Mouse (Mus musculus) liver, postnatal 0 days (tissue): ENCODE results near the gene Pnpo. TPM values are rescaled to one million over a fixed set of nuclear protein-coding genes. Genes with fewer than 3 reads are reported as not detected.
A peak's percentile ranks its signal among the peaks of the same experiment; 100 is the strongest.

Source experiments
- ATAC-seq: fragments of 200-750 bp; cut with Nextera tagmentation; 2 replicates; pipeline ENCODE4 v1.8.0; 2017; ENCODE audit warnings: mild to moderate bottlenecking, moderate library complexity
- DNase-seq: peaks from one replicate; pipeline ENCODE4 v3.0.0-alpha.2; 2016
- H3K27ac ChIP-seq: fragments of 300-500 bp; sonication (generic); 2 replicates; pipeline ENCODE4 v1.5.1; 2014; ENCODE audit warnings: antibody characterized with exemption, moderate library complexity, mild to moderate bottlenecking, low read depth
- H3K27me3 ChIP-seq: fragments of 300-500 bp; sonication (generic); 2 replicates; pipeline ENCODE4 v1.6.1; 2014; ENCODE audit warnings: low read length, control low read depth, mixed read lengths; ENCODE audit not compliant: insufficient read depth
- H3K36me3 ChIP-seq: fragments of 300-500 bp; sonication (generic); replicated peaks from 2 replicates; pipeline ENCODE4 v1.6.1; 2014; ENCODE audit warnings: mild to moderate bottlenecking, control low read depth, low read length, moderate library complexity, mixed read lengths; ENCODE audit not compliant: insufficient read depth
- H3K4me1 ChIP-seq: fragments of 300-500 bp; sonication (generic); 2 replicates; pipeline ENCODE4 v1.6.1; 2014; ENCODE audit warnings: antibody characterized with exemption, mild to moderate bottlenecking, control low read depth; ENCODE audit not compliant: insufficient read depth
- H3K4me2 ChIP-seq: fragments of 300-500 bp; sonication (generic); 2 replicates; pipeline ENCODE4 v1.6.1; 2014; ENCODE audit warnings: low read depth, mild to moderate bottlenecking, low read length, moderate library complexity, mixed read lengths
- H3K4me3 ChIP-seq: fragments of 300-500 bp; sonication (generic); 2 replicates; pipeline ENCODE4 v1.5.1; 2014; ENCODE audit warnings: low read depth, low read length
- H3K9ac ChIP-seq: fragments of 300-500 bp; sonication (generic); replicated peaks from 2 replicates; pipeline ENCODE4 v1.6.1; 2014; ENCODE audit warnings: mild to moderate bottlenecking, moderate library complexity
- H3K9me3 ChIP-seq: fragments of 300-500 bp; sonication (generic); 2 replicates; pipeline ENCODE4 v1.6.1; 2016; ENCODE audit warnings: mild to moderate bottlenecking, control low read depth, low read length, mixed read lengths
- CTCF ChIP-seq: sonication (generic); IDR thresholded peaks from 2 replicates; pipeline ENCODE4 v1.5.1; 2016; ENCODE audit warnings: antibody characterized with exemption, low read depth
- EP300 ChIP-seq: IDR thresholded peaks from 2 replicates; pipeline ENCODE4 v1.6.1; 2016; ENCODE audit warnings: antibody characterized with exemption, low read depth, mild to moderate bottlenecking
- WGBS: fragments of 180-500 bp; shearing (Covaris S2); extraction: QIAGEN DNeasy Blood & Tissue Kit; methylation state at CpG from one replicate; pipeline ENCODE4 v1.1.7; 2014; ENCODE audit not compliant: insufficient replicate concordance; 5-methylcytosine and 5-hydroxymethylcytosine counted together
- polyA plus RNA-seq: library from polyadenylated mRNA; unstranded; fragments of >200 nt; fragmentation: Nextera tagmentation; extraction: Ambion mirVana; gene quantifications from 2 replicates; pipeline ENCODE4 v1.2.1, GENCODE M21; 2015

Pnpo gene
- polyA plus RNA-seq, 1 experiment from 2014 or later, result 273 TPM

DNA sequence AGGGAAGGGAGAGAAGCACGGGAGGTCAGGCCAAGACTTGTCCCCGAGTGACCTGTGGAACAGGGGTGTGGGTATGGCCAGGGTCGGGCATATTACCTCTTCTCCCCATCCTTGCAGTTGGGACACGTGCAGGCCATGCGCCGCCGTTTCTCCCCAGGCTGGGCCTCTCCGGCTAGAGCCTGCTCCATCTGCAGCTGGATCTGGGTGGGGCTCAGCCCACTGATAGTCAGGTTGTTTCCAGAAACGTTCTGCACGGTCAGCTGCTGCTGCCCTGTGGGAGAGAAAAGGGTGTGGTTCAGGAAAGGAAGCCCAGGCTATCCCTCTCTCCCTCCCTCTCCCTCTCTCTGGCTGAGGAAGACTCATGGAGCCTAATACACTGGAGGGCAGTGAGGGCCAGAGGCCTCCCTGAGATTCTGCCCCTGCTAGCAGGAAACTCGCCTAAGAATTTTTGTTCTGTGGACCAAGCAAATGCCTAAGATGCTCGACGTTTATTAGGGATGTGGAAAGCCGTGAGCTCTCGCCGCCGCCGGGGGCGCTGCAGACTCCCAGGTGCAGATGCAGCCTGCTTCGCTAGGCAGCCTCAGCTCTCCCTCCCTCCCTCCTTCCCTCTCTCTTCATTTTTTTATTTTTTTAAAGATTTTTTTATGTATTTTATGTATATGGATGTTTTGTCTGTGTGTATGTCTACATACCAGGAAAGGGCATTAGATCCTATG is 12.4 kb upstream of the Pnpo start:
- 60% methylated on average over 20 of the region's 20 CpGs for WGBS
- TF ChIP-seq CTCF (peak; percentile 63), EP300 (peak; percentile 84)
- Histone ChIP-seq H3K4me2 (peak overlapping the region; percentile 42), H3K36me3 (peaks cover 94% of the 10 kb centered on the region), H3K9ac (no peak overlapping the region), H3K9me3 (no peaks in the 10 kb centered on the region), H3K4me1 (peaks cover 24% of the 10 kb centered on the region), H3K27ac (peak overlapping the region; percentile 66), H3K27me3 (no peaks in the 10 kb centered on the region), H3K4me3 (no peak overlapping the region)
- ATAC-seq, result peak; percentile 92
- peak; percentile 70 for DNase-seq

DNA sequence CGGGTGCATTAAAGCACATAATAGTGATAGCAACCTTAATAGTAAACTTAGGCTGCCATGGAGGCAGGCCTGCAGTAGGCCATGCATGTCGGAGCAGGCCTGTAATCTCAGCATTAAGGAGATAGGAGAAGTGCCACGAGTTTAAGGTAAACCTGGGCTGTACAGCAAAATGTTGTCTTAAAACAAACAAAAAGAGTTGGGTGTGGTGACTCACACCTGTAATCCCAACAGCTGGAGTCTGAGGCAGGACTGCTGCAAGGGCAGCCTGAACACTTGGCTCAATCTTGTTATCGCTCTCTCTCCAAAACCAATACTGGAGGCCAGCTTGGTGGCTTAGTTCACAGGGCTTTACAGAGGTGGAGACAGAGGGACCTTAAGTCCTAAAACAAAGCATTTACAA is 11.3 kb upstream of the Pnpo start:
- Histone ChIP-seq H3K4me1 (peaks cover 24% of the 10 kb centered on the region), H3K27ac (0 out of 2 replicates have a peak overlapping the region, but pooled peaks have one; percentile 34), H3K9ac (no peak overlapping the region), H3K4me2 (0 out of 2 replicates have a peak overlapping the region, but pooled peaks have one; percentile 6), H3K27me3 (no peaks in the 10 kb centered on the region), H3K4me3 (no peak overlapping the region), H3K36me3 (peaks cover 95% of the 10 kb centered on the region), H3K9me3 (no peaks in the 10 kb centered on the region)
- DNase-seq (no peak), ATAC-seq (no peak)
- no peak for TF ChIP-seq EP300
- 75% methylated on average over 4 of the region's 4 CpGs for WGBS

DNA sequence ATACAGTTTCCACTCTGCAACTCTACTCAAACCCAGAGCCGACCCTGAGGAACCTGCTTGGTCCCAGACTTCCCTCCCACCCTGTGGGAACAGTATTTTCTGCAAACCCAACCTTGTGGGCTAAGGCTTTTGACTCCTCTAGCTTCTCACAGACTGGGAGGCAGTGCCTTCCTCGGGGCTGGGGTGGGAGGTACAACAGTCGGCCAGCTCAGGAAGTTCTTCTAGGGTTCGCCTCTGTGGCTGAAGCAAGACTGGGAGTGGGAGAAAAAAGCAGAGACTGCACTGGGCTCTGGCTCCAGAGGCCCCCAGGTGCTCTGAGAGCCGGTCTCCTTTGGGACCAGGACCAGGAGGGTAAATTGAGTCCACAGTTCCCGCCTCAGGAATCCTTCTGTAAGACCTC is 9.1 kb upstream of the Pnpo start:
- Histone ChIP-seq H3K9ac (no peak overlapping the region), H3K9me3 (no peaks in the 10 kb centered on the region), H3K4me2 (no peak overlapping the region), H3K4me3 (no peak overlapping the region), H3K36me3 (peaks cover 81% of the 10 kb centered on the region), H3K27ac (0 out of 2 replicates have a peak overlapping the region, but pooled peaks have one; percentile 22), H3K4me1 (peaks cover 37% of the 10 kb centered on the region), H3K27me3 (no peaks in the 10 kb centered on the region)
- no peak for DNase-seq
- 62% methylated on average over 6 of the region's 6 CpGs for WGBS
- ATAC-seq, result no peak
- TF ChIP-seq EP300 (no peak), CTCF (no peak)

DNA sequence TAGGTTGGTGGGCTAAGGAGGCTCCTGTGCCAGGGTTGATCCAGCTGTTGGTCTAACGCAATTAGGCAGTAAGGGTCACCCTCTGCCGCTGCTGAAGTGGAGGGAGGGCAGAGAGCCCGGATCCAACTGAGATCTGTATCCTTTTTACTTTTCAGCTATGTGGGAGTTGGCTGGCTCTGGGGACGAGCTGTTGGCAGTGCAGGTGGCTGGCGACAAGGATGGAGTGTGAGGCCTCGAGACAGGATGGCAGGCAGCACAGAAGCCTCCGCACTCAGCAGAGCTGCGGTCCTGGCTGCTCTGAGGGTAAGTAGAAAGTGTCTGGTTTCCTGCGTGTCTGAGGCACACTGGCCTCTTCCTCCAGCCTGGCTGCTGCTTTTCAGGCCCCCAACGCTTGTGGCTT is 8.6 kb upstream of the Pnpo start:
- H3K4me3 ChIP-seq, result no peak overlapping the region
- TF ChIP-seq CTCF, result no peak
- TF ChIP-seq EP300, result no peak
- H3K4me2 ChIP-seq, result no peak overlapping the region
- peaks cover 39% of the 10 kb centered on the region for H3K4me1 ChIP-seq
- H3K27me3 ChIP-seq, result no peaks in the 10 kb centered on the region
- DNase-seq (no peak), ATAC-seq (no peak)
- 77% methylated on average over 10 of the region's 10 CpGs for WGBS
- no peaks in the 10 kb centered on the region for H3K9me3 ChIP-seq
- 0 out of 2 replicates have a peak overlapping the region, but pooled peaks have one; percentile 22 for H3K27ac ChIP-seq
- peaks cover 76% of the 10 kb centered on the region for H3K36me3 ChIP-seq
- H3K9ac ChIP-seq, result no peak overlapping the region

DNA sequence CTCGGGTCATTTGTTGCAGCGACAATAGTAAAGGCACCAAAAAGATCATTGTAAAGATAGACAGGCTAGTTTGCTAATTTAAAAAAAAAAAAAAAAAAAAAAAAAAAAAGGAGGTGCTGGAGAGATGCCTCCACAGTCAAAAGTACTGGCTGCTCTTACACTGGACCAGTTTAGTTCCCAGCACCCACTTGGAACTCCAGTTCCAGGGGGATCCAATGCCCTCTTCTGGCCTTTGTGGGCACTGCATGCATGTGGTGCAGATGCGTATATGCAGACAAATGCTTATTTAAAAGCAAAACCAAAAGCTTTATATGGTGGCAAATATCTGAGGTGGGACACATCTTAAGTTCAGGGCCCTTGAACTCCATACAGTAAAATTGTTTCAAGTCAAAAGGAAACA is 7.0 kb upstream of the Pnpo start:
- WGBS, result 97% methylated on average over 3 of the region's 3 CpGs
- H3K27me3 ChIP-seq, result no peaks in the 10 kb centered on the region
- peaks cover 32% of the 10 kb centered on the region for H3K4me1 ChIP-seq
- H3K9me3 ChIP-seq, result no peaks in the 10 kb centered on the region
- ATAC-seq, result no peak
- no peak overlapping the region for H3K4me2 ChIP-seq
- no peak overlapping the region for H3K4me3 ChIP-seq
- TF ChIP-seq EP300 (no peak), CTCF (peak; percentile 64)
- DNase-seq, result no peak
- no peak overlapping the region for H3K27ac ChIP-seq
- H3K36me3 ChIP-seq, result peaks cover 60% of the 10 kb centered on the region
- no peak overlapping the region for H3K9ac ChIP-seq

DNA sequence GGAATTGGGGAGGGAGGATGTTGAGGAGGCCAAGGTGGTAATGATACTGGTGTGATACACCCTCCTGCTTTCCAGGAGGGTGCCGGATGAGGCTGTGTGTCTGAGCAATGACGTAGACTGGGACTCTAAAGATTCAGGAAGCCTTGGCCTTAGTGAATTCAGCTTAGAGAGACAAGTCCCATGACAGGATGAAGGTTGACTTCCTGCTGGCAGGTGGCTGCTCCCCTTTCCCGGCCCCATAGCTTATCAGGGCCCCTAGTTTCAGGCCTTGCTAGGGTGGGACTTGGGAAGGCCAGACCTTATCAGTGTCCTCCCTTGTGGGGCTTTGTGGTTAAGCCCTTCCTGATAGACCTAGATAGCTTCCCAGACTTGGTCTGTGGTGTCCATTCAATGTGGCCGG is 4.1 kb upstream of the Pnpo start:
- no peaks in the 10 kb centered on the region for H3K27me3 ChIP-seq
- peak overlapping the region; percentile 82 for H3K27ac ChIP-seq
- peaks cover 31% of the 10 kb centered on the region for H3K36me3 ChIP-seq
- H3K9ac ChIP-seq, result peak overlapping the region; percentile 28; the same call in 1 of the 2 replicates
- DNase-seq (peak; percentile 73), ATAC-seq (peak; percentile 47)
- peaks cover 51% of the 10 kb centered on the region for H3K4me1 ChIP-seq
- 0 out of 2 replicates have a peak overlapping the region, but pooled peaks have one; percentile 1 for H3K4me3 ChIP-seq
- peak overlapping the region; percentile 91 for H3K4me2 ChIP-seq
- H3K9me3 ChIP-seq, result no peaks in the 10 kb centered on the region
- TF ChIP-seq CTCF (no peak), EP300 (peak; percentile 99)
- WGBS, result 52% methylated on average over 4 of the region's 4 CpGs
